Mouse (Mus musculus): ENCODE results near the gene Gm49392. TPM values are rescaled to one million over a fixed set of nuclear protein-coding genes. Genes with fewer than 3 reads are reported as not detected.

Gm49392 gene
- not detected in 2 replicates for polyA plus RNA-seq (2021; fragmentation: Nextera tagmentation)
- long read RNA-seq, experiment 1, result 0 reads
- long read RNA-seq, experiment 2, partial matches to known transcripts, result 0 of 1 reads
- long read RNA-seq, experiment 2, other reads (novel, unspliced or antisense), result 1 of 1 reads

DNA sequence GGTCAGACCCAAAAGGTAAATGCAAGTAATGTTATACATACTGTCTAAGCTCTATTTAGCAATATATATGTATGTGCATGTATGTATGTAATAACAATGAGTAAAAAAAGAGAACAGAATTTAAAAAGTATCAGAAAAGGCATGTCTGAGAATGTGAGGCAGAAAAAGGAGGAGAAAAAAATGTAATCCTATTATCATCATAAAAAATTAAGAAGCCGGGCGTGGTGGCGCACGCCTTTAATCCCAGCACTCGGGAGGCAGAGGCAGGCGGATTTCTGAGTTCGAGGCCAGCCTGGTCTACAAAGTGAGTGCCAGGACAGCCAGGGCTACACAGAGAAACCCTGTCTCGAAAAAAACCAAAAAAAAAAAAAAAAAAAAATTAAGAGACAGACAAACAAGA is at the start of gene Gm49392:
Gene Gm49392 (minus strand): TSS at position 101 of the 400 bp plus-strand sequence.

DNA sequence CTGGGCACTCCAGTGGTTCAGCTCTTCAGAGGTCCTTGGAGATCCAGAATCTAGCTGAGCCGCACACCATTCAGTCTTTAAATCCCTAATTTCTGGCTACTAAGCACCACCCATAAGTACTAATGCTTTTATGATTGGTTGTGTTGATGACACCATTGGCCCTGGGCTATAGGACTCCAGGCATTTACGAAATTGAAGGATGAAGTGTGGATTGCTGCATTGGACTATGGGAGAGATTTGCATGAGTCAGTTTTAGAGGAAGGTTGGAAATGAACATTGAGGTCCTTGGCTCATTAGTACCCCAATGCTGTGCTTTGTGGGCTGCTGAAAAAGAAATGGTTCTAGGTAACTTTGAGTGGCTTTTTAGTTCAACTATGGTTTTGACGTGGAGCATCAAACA is 45.2 kb upstream of the Gm49392 start, which contains the start of gene Tpbpa:
Gene Tpbpa (minus strand): TSS at position 101 of the 400 bp plus-strand sequence.

DNA sequence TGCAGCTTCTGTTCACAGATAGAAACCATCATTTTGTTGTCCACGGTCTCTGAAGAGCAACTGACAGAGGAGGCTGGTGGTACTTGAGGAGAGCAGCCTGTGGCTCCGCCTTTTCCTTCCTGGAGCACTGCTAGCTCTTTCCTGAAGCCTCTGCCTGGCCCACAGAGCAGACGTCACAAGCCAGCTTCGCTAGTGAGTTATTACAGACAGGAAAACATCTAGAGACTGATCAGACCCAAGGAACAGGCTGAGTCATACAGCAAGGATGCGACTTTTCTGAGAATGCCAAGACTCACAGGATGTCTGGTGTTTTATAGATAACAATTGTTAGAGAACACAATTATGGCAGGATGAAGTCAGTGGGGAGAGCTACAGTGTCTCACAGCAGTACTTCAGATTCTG is 39.8 kb upstream of the Gm49392 start, which contains the start of the genes Gm49391 and Ctla2a:
Gene Gm49391 (minus strand): TSS at position 72 of the 402 bp plus-strand sequence.
Gene Ctla2a (minus strand): TSS at position 126 of the 402 bp plus-strand sequence.

DNA sequence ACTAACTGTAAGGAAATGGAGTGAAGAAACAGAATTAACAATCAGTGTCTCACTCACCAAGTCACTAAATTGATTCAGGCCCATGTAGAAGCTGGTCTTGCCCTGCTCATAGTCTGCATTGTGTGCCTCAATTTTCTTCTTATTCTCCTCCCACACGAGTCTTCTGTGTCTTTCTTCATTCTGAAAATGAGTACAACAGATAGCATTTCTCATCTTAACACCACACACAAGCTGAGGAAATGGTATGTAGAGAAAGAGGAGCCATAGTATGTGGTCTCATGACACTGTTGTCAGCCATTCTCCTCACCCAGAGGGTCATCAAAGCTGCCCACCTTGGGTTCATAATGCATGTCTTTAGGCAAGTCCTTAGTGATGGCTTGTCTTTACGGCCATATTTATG is 38.8 kb upstream of the Gm49392 start, which contains the start of gene Gm49393:
Gene Gm49393 (minus strand): TSS at position 101 of the 400 bp plus-strand sequence.

DNA sequence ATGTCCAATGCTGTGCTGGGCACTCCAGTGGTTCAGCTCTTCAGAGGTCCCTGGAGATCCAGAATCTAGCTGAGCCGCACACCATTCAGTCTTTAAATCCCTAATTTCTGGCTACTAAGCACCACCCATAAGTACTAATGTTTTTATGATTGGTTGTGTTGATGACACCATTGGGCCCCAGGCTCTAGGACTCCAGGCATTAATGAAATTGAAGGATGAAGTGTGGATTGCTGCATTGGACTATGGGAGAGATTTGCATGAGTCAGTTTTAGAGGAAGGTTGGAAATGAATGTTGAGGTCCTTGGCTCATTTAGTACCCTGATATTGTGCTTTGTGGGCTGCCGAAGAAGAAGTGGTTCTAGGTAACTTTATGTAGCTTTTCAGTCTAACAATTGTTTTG is 8.1 kb upstream of the Gm49392 start, which contains the start of gene Tpbpb:
Gene Tpbpb (minus strand): TSS at position 101 of the 400 bp plus-strand sequence.

DNA sequence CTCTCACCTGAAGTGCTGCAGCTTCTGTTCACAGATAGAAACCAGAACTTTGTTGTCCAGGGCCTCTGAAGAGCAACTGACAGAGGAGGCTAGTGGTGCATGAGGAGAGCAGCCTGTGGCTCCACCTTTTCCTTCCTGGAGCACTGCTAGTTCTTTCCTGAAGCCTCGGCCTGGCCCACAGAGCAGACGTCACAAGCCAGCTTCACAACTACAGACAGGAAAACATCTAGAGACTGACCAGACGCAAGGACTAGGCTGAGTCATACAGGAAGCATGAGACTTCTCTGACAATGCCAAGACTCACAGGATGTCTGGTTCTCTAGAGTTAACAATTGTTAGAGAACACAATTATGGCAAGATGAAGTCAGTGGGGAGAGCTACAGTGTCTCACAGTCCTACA is 634 bp upstream of the Gm49392 start, which contains the start of gene Ctla2b:
Gene Ctla2b (minus strand): TSS at position 120 of the 400 bp plus-strand sequence.

DNA sequence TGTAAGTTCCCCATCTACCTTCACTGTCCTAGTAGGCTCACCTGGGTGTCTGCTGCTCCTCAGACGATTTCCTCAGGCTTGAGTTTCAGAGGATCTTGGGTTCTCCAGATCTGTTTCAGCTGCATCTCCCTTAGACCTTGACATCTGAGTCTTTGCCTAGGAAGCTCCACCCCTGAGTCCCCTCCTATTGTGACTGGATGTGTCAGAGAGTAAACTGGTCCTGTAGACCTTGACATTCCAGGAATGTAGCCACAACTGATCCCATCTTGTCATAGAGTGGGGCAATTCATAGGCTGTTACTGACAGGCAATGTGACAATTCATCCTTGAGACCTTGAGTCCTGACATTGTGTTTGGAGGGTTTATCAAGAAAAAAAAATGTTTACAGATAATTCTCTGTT is 32.4 kb downstream of the Gm49392 start, which contains the start of gene 4930486L24Rik:
Gene 4930486L24Rik (minus strand): TSS at position 195 of the 400 bp plus-strand sequence.

DNA sequence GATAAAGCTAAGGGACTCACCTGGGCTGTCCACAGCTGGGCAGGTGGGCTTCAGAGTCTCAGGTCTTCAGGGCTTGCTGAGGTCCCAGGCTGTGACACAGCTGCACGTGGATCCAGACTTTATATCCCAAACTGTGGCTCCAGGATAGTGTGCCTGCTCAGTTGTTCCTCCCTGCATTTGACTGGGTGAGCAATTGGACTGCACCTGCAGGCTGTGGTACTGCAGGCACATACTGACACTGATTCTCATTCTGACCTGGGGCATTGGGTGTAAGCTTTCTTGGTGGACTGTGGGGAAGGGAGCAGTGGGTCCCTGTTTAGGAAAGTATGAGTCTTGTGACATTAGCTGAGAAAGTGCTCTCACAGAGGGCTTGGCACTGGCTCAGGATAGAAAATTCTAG is 93.9 kb downstream of the Gm49392 start, which contains the start of gene Ctsll3:
Gene Ctsll3 (minus strand): TSS at position 101 of the 400 bp plus-strand sequence.

Other genes starting within 250 kb of the Gm49392 start
- gene BC051665, start 110.5 kb downstream of the Gm49392 start, polyA plus RNA-seq (2021; fragmentation: Nextera tagmentation), result not detected in 2 replicates
- not detected in 2 replicates for gene Ctsll3, start 94.0 kb downstream of the Gm49392 start, polyA plus RNA-seq (2021; fragmentation: Nextera tagmentation)
- gene 4930486L24Rik, start 32.4 kb downstream of the Gm49392 start, polyA plus RNA-seq (2021; fragmentation: Nextera tagmentation), result 0.10 and 0.21 TPM in 2 replicates
- gene Ctla2b, start 553 bp upstream of the Gm49392 start, polyA plus RNA-seq (2021; fragmentation: Nextera tagmentation), result 0.67 and 0.69 TPM in 2 replicates
- gene Tpbpb, start 8.0 kb upstream of the Gm49392 start, polyA plus RNA-seq (2021; fragmentation: Nextera tagmentation), result not detected in 2 replicates
- gene Gm49393, start 38.7 kb upstream of the Gm49392 start, polyA plus RNA-seq (2021; fragmentation: Nextera tagmentation), result not detected in 2 replicates
- 0.69 and 1.3 TPM in 2 replicates for gene Gm49391, start 39.7 kb upstream of the Gm49392 start, polyA plus RNA-seq (2021; fragmentation: Nextera tagmentation)
- 10.7 and 14.2 TPM in 2 replicates for gene Ctla2a, start 39.7 kb upstream of the Gm49392 start, polyA plus RNA-seq (2021; fragmentation: Nextera tagmentation)
- not detected in 2 replicates for gene Tpbpa, start 45.1 kb upstream of the Gm49392 start, polyA plus RNA-seq (2021; fragmentation: Nextera tagmentation)
- not detected in 2 replicates for gene Ctsj, start 109.1 kb upstream of the Gm49392 start, polyA plus RNA-seq (2021; fragmentation: Nextera tagmentation)
- not detected in 2 replicates for gene Ctsq, start 143.7 kb upstream of the Gm49392 start, polyA plus RNA-seq (2021; fragmentation: Nextera tagmentation)